Mouse (Mus musculus) spleen, adult 18-20 months (tissue): ENCODE measurements around the gene Mfsd4b3.

ENCODE experiments used
- DNase-seq, 2 experiments: peaks; one replicate each; pipeline ENCODE4 v3.0.0; 2022; ENCODE audit warnings: mixed read lengths in 2 of 2

Gene Mfsd4b3

DNA sequence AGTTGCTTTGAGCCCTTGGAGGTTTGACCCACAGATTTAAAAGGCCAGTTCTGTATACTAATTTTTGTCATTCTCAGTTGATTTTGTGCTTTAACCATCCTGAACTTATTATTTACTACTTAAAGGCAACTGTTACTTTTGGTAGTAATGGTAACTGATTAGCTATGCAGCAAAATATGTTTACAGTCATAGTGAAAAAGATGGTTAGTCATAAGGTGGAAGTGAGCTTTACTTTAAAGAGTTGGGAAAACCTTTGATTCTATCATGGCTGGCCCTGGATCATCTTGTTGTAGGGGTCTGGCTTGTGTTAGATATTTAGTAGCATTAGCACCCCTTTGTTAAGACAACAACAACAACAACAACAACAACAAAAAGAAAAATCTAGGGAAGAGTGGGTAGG lies 47.3 kb downstream of the Mfsd4b3 start:
- DNase-seq, result no peak

DNA sequence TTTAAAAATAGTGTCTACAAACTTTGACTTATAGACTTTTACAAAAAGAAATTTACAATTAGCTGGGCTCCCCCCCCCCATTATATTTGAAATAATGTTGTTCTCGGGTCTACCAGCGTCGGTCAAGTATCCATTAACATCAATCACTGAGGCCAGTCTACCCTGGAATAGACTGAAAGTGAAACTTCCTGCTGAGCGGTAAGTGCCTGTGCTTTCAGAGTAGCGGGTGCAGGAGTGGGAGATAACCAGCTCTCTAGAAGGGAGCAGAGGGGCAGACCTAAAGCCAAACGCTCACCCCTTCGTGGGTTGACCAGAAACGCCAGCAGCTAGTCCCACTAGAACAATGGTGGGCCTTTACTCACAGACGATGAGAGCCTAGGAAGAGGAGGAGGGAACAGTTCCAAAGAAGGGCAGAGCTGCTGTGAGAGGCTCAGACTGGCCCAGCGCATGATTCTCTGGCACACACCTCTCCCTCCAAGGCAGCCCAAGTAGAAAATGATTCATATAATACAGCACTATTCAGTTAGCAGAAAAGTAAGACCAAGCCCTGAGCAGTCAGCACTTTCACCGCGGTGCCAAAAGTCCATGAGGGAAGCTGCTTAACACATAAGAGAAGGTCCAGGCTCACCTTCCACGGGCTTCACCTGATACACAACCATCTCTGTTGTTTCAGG lies 51.0 kb downstream of the Mfsd4b3 start:
- no peak for DNase-seq

DNA sequence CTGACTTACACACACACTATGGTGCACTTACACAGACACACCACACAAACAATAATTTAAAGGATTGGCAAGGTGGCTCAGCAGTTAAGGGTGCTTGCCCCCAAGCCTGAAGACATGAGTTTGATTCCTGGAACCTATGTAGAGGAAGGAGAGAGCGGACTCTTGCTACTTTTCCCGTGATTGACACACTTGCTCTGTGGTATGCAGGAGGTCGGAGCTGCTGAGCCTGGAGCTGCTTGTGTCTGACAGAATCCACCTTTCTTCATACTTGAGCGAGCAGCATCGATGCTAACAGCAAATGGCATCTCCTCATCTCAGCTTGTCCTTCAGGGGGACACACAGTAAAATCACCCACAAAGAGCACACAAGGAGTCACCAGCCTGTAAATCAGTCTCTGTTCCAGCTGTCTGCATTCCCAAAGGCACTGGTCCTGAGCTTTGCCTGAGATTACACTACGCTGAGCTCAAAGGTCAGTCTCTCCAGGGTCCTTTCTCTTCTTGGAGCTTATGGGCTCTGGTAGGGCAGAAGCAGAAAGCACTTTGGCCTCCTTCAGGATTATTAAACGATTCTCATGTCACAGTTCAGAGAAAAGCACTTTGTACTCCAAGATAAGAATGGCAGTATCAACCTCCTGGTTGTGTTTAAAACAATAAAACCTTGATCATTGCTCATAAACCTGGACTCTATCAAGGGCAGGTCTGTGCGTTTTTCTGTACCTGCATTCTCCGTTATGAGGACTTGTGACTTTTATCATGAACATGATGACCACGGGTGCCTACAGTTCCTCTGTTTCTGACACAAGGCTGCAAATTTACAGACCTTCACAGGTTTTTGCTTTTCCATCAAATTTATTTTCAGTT lies 52.9 kb downstream of the Mfsd4b3 start:
- no peak for DNase-seq

DNA sequence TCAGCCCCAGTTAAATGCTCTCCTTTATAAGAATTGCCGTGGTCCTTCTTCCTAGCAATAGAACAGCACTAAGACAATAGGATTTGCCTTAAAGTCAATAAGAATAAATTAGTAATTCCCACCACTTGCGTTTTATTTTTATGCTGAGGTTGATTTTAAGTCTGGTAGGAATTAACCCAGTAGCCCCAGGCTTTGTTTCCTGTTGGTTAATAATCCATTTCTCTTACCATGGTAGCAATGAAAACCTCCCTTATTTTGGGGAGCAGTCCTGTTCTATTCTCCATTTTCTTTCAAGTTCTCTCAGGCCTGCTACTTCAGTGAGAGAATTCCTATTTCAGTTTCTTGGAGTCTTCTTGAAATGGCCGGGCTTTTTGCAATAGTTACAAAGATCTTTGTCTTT lies 55.8 kb downstream of the Mfsd4b3 start:
- DNase-seq, result no peak

DNA sequence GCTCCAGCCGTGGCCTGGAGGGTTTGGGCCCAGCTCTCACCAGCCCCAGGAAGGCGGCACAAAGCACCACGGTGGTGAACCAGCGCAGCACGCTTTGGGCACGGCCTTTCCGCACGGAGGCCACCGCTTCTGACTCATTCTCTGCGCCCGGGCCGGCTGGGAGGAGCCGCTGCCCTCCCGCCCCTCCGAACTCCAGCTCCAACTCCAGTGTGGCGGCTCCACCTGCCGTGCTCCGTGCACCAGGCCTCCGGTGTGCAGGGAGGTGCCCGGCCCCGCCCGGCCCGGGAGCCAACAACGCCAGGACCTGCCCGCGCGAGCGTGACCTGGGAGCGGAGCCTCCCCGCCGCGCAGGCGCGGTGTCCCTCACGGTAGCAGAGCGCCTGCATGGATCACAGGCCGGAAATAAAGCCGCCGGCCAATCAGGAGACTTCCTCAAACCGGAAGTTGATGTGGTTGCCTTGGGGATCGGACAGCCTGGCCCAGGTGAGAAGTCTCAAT lies 61.0 kb downstream of the Mfsd4b3 start, which contains the start of gene Mfsd4b4:
Gene Mfsd4b4 (minus strand): TSS at position 365 of the 498 bp plus-strand sequence.
- peak; percentile 62 to 68 for DNase-seq
